Mouse (Mus musculus) lung, embryonic 15.5 days (tissue): ENCODE results near the gene Mog. TPM values are rescaled to one million over a fixed set of nuclear protein-coding genes. Genes with fewer than 3 reads are reported as not detected.

Experiments used
- ATAC-seq: fragments of 200-750 bp; cut with Nextera tagmentation; 2 replicates; pipeline ENCODE4 v1.8.0; 2017; ENCODE audit warnings: moderate number of reproducible peaks, borderline replicate concordance; ENCODE audit not compliant: low FRiP score, low TSS enrichment; ENCODE audit errors: extremely low read depth
- H3K27ac ChIP-seq: fragments of 300-500 bp; sonication (generic); 2 replicates; pipeline ENCODE4 v1.5.1; 2015; ENCODE audit warnings: moderate library complexity, mild to moderate bottlenecking, inconsistent platforms
- H3K27me3 ChIP-seq: fragments of 300-500 bp; sonication (generic); 2 replicates; pipeline ENCODE4 v1.6.1; 2015; ENCODE audit warnings: inconsistent platforms
- H3K36me3 ChIP-seq: fragments of 300-500 bp; sonication (generic); 2 replicates; pipeline ENCODE4 v1.6.1; 2015; ENCODE audit warnings: inconsistent platforms
- H3K4me1 ChIP-seq: fragments of 300-500 bp; sonication (generic); 2 replicates; pipeline ENCODE4 v1.6.1; 2015; ENCODE audit warnings: inconsistent platforms
- H3K4me2 ChIP-seq: fragments of 300-500 bp; sonication (generic); 2 replicates; pipeline ENCODE4 v1.6.1; 2015; ENCODE audit warnings: inconsistent platforms, mild to moderate bottlenecking, moderate library complexity
- H3K4me3 ChIP-seq: fragments of 300-500 bp; sonication (generic); 2 replicates; pipeline ENCODE4 v1.5.1; 2015; ENCODE audit warnings: mild to moderate bottlenecking, inconsistent platforms
- H3K9ac ChIP-seq: fragments of 300-500 bp; sonication (generic); 2 replicates; pipeline ENCODE4 v1.6.1; 2015; ENCODE audit warnings: inconsistent platforms
- H3K9me3 ChIP-seq: fragments of 300-500 bp; sonication (generic); 2 replicates; pipeline ENCODE4 v1.6.1; 2016; ENCODE audit warnings: inconsistent platforms
- WGBS: fragments of 180-500 bp; shearing (Covaris S2); methylation state at CpG from one replicate; pipeline ENCODE4 v1.1.7; 2015; 5-methylcytosine and 5-hydroxymethylcytosine counted together
- polyA plus RNA-seq: library from polyadenylated mRNA; unstranded; fragments of >200 nt; fragmentation: Nextera tagmentation; extraction: Ambion mirVana; gene quantifications from 2 replicates; pipeline ENCODE4 v1.2.1, GENCODE M21; 2015

Mog gene
- polyA plus RNA-seq: 0.14 TPM in 1 of 2 replicates, not detected in the other

DNA sequence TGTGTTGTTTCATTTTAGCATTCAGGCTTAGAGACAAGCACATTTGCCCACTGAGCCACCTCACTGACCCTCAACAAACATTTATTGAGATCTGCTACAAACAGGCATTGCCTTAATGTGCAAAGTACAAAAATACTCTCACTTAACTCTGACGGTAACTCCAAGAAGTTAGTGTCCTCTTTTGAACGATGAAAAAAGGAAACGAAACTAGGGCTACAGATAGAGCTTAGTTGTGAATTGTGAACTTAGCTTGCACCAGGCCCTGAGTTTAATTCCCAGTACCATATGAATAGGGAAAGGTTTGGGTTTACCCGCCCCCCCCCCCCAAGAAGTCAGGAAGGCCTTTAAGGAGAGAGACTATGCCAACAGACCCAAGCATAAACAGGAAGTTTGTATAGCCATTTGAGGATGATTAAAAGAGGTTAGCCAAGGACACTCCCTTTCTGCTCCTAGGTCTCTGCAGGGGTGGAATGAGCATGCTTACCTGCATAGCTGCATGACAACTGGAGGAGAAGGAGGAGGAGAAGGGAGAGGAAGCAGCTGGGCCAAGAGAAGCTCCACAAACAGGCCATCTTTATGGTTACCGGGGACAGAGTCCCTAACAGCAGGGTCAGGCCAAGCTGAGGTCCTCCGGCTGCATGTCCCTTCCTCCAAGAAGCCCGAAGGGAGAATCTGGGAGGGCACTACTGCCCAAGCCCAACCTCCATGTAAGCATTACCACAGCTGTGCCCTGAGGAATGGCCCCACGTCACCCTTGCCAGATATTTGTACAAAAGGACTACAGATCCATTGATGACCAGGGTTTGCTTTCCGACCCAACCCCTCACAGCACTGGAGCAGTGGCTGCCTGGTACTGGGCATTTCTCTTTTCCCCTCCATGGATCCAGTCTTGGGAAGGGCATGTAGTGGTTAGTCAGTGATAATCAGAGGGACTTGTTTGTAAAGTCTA lies at the start of gene Mog:
TSS of gene Mog (minus strand) at position 771 of the 949 bp plus-strand sequence.
- Histone ChIP-seq H3K36me3 (no peaks in the 10 kb centered on the region), H3K27me3 (no peaks in the 10 kb centered on the region), H3K9me3 (no peaks in the 10 kb centered on the region), H3K27ac (no peak within 1 kb of the TSS), H3K9ac (no peak within 1 kb of the TSS), H3K4me3 (no peak within 1 kb of the TSS), H3K4me1 (peaks cover 2% of the 10 kb centered on the region; the same call in 1 of the 2 replicates), H3K4me2 (no peak within 1 kb of the TSS)
- WGBS: 71% methylated on average over 9 of the region's 9 CpGs
- ATAC-seq: no peak; the same call in 1 of the 2 replicates

DNA sequence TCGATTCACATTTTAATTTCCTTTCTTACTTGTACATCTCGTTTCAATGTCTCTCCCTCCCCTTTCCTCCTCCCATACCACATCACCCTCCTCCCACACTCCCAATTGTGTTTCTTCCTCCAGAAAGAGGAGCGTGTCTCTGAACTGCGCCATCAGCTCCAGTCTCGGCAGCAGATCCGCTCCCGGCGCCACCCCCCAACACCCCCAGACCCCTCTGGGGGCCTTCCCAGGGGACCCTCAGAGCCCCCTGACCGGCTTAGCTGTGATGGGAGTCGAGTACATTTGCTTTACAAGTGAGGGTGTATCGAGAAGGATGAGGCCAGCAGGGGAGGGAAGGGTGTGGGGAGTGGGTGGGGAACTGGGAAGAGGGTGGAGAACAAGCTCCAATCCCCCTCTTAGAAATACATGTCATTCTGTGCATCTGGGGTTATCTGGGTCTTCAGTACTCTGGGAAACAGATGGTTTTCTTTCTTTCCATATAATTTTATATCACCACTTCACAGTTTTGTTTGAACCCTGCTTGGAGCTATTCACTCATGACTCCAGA lies 49.6 kb upstream of the Mog start:
- ATAC-seq: no peak
- no peak overlapping the region for H3K4me2 ChIP-seq
- WGBS: 65% methylated on average over 11 of the region's 11 CpGs
- no peak overlapping the region for H3K4me3 ChIP-seq
- no peak overlapping the region for H3K27ac ChIP-seq
- H3K36me3 ChIP-seq: peaks cover 72% of the 10 kb centered on the region
- no peaks in the 10 kb centered on the region for H3K4me1 ChIP-seq
- no peaks in the 10 kb centered on the region for H3K9me3 ChIP-seq
- H3K9ac ChIP-seq: no peak overlapping the region
- H3K27me3 ChIP-seq: no peaks in the 10 kb centered on the region

DNA sequence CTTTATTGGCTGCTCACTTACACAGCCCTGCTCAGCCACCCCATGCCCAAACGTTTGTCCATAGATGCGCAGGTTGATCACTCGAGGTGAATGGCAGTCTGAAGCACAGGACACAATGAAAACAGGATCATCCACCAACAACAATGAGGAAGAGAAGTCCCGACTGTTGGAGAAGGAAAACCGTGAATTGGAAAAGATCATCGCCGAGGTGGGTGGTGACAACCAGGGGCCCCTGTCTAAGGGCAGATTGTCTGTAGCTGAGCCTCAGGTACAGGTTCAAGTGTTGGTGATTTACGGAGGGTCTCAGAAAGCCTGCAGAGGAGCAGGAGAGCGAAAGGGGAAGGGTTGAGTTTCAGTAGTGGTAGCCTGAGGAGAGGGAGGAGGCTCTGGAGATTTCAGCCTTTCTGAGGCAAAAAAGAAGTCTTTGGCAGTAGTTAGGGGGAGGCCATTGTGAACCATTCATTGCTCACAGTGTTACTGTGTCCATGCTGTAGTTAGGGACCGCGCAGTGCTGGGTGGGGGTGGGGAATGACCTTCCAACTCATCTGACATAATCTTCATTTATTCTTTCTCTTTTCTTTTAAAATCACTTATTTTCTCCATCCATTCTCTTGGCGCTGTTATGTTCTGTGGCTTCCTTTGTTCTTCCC lies 49.0 kb upstream of the Mog start:
- H3K4me1 ChIP-seq: no peaks in the 10 kb centered on the region
- no peaks in the 10 kb centered on the region for H3K9me3 ChIP-seq
- no peak overlapping the region for H3K4me3 ChIP-seq
- peaks cover 78% of the 10 kb centered on the region for H3K36me3 ChIP-seq
- no peak overlapping the region for H3K9ac ChIP-seq
- WGBS: 88% methylated on average over 12 of the region's 12 CpGs
- no peaks in the 10 kb centered on the region for H3K27me3 ChIP-seq
- ATAC-seq: no peak
- H3K27ac ChIP-seq: no peak overlapping the region
- H3K4me2 ChIP-seq: no peak overlapping the region

DNA sequence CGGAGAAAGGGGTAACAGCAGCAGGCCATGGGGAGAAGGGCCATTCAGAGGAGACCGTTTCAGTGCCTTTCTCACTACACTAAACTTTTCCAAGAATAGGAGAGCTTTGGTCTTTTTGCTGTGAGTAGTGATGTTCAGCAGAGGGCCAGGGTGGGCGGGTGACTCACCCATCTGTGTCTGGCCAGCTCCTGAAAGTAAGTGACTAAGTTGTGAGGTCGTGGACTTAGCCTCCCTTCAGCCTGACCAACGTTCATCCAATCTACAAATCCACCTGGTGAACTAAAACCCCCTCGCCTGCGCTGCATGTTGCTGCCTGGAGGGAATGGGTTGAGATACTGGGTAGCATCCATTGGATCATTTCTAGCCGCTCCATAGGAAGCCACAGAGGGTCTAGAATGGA lies 46.9 kb upstream of the Mog start:
- no peaks in the 10 kb centered on the region for H3K9me3 ChIP-seq
- no peak overlapping the region for H3K4me3 ChIP-seq
- H3K36me3 ChIP-seq: peaks cover 81% of the 10 kb centered on the region
- no peak for ATAC-seq
- no peak overlapping the region for H3K27ac ChIP-seq
- H3K9ac ChIP-seq: no peak overlapping the region
- H3K4me1 ChIP-seq: no peaks in the 10 kb centered on the region
- H3K4me2 ChIP-seq: no peak overlapping the region
- WGBS: 90% methylated on average over 8 of the region's 8 CpGs
- H3K27me3 ChIP-seq: no peaks in the 10 kb centered on the region

DNA sequence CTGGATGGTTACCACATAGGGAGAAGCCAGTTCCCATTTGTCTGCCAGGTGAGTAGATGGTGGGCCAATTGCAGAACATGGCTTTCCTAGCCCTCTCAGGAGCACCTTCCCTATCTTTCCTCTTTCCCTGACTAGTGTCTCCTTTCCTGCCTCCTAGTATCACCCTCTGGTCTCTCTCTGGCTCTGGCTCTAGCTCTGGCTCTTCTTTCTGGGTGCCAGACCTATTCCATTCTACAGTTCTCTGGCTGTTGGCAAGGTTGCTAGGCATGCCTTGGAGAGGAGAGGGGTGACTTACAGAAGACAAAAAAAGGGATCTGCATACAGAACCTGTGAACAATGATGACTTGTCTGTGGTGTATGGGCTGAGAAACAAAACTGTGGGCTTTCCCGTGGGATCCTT lies 44.7 kb upstream of the Mog start:
- no peak overlapping the region for H3K27ac ChIP-seq
- whole genome bisulfite sequencing: 85% methylated on average over 1 of the region's 1 CpGs
- no peaks in the 10 kb centered on the region for H3K4me1 ChIP-seq
- H3K9me3 ChIP-seq: no peaks in the 10 kb centered on the region
- H3K4me2 ChIP-seq: no peak overlapping the region
- no peak for ATAC-seq
- H3K9ac ChIP-seq: no peak overlapping the region
- H3K4me3 ChIP-seq: no peak overlapping the region
- H3K27me3 ChIP-seq: no peaks in the 10 kb centered on the region
- H3K36me3 ChIP-seq: peaks cover 88% of the 10 kb centered on the region

DNA sequence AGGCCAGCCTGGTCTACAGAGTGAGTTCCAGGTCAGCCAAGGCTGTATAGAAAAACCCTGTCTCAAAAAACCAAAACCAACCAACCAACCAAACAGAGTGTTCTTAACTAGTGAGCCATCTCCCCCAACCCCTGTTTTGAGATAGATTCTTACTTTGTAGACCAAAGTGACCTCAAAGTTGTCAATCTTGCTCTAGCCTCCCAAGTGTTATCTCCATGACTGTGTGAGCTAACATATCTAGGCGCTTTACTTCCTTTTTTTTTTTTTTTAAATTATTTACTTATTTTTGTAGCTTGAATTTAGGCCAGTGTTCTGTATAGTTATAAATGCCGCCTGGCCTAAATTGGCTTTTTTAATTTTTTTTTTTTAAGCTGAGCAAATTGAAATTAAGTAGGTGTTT lies 42.8 kb upstream of the Mog start:
- H3K9me3 ChIP-seq: no peaks in the 10 kb centered on the region
- H3K27ac ChIP-seq: no peak overlapping the region
- no peaks in the 10 kb centered on the region for H3K27me3 ChIP-seq
- 95% methylated on average over 2 of the region's 2 CpGs for WGBS
- no peak for ATAC-seq
- H3K4me2 ChIP-seq: no peak overlapping the region
- H3K36me3 ChIP-seq: peaks cover 88% of the 10 kb centered on the region
- H3K9ac ChIP-seq: no peak overlapping the region
- no peaks in the 10 kb centered on the region for H3K4me1 ChIP-seq
- no peak overlapping the region for H3K4me3 ChIP-seq

DNA sequence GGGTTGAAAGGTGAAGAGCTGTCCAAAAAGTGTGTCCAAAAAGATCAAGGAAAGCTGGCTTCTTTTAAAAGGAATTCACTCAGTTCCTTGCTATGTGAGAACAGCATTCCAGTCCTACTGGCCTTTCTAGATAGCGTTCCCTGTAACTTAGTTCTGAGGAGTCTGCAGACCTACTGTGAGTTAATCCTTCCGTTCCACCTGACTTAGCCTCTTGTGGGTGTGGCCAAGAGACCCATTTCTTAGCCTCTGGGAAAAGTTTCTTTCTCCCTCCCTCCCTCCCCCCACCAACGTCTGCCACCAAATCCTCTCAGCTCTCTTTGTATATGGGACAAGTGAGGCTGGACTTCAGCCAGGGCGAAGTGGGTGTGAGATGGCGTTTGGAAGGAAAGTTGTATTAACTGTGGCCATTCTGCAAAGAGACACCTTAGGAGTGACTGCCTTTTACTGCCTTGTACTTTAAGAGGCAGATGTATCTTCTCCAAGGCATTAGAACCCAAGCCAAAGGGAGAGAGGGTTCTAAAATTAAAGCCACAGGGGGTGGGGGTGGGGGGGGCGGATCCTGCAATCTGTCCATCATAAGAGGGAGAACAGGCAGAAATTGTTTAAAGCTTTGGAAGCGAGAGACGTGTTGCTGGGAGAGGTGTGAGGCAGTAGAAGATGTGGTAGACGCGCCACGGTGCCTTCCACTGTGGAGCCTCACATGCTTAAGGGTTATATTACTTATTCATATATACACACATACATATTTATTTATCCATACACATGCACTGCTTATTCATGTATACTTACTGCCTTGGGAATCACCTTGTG lies 40.7 kb upstream of the Mog start:
- Histone ChIP-seq H3K4me1 (no peaks in the 10 kb centered on the region), H3K4me2 (no peak overlapping the region), H3K27me3 (no peaks in the 10 kb centered on the region), H3K36me3 (peaks cover 78% of the 10 kb centered on the region), H3K9ac (no peak overlapping the region), H3K9me3 (no peaks in the 10 kb centered on the region), H3K4me3 (no peak overlapping the region), H3K27ac (no peak overlapping the region)
- 69% methylated on average over 11 of the region's 11 CpGs for WGBS
- ATAC-seq: no peak

DNA sequence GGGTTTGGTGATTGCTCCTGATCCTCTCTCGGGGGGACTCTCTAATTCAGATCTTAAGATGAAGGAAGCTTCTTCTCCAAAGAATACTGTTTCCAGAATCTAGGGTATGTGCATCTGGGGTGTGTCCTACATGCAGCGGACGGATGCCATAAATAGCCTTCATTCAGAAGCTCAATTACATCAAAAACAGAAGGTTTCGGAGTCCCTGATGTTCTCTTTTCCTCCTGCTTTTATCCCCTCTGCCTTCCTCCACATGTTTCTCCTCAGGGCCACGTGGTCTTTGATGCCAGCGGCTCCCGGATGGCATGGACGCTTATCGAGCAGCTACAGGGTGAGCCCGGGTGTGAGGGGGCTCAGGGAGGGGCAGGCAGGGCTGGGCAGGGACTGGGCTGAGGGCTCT lies 39.9 kb upstream of the Mog start:
- Histone ChIP-seq H3K27me3 (no peaks in the 10 kb centered on the region), H3K36me3 (peaks cover 77% of the 10 kb centered on the region), H3K27ac (no peak overlapping the region), H3K4me1 (no peaks in the 10 kb centered on the region), H3K4me2 (no peak overlapping the region), H3K9ac (no peak overlapping the region), H3K4me3 (no peak overlapping the region), H3K9me3 (no peaks in the 10 kb centered on the region)
- no peak for ATAC-seq
- 78% methylated on average over 10 of the region's 10 CpGs for WGBS

DNA sequence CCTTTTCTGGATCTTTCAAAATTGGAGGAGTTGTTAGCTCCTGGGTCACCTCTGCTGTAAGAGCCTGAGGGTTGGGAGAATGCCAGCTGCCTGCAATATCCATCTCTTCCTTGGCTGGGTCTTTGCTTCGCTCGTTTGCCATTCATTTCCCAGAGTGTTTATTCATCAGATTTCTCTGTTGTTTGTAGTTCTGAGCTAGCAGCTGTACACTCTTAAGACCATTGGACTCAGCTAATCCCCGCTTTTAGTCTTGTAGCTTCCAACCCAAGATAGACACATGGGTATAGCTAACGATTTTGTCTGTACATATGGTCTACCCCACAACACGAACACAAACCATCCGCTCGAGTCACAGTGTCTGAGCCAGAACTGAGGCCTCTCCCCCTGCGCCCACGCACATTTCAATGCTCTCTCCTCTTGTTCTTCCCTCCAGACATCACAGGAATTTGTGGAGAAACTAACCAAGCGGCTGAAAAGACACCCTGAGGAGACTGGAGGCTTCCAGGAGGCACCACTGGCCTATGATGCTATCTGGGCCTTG lies 39.0 kb upstream of the Mog start:
- 82% methylated on average over 10 of the region's 10 CpGs for WGBS
- H3K4me3 ChIP-seq: no peak overlapping the region
- no peaks in the 10 kb centered on the region for H3K27me3 ChIP-seq
- H3K27ac ChIP-seq: no peak overlapping the region
- no peak for ATAC-seq
- no peak overlapping the region for H3K4me2 ChIP-seq
- no peaks in the 10 kb centered on the region for H3K4me1 ChIP-seq
- H3K9ac ChIP-seq: no peak overlapping the region
- H3K36me3 ChIP-seq: peaks cover 71% of the 10 kb centered on the region
- H3K9me3 ChIP-seq: no peaks in the 10 kb centered on the region

DNA sequence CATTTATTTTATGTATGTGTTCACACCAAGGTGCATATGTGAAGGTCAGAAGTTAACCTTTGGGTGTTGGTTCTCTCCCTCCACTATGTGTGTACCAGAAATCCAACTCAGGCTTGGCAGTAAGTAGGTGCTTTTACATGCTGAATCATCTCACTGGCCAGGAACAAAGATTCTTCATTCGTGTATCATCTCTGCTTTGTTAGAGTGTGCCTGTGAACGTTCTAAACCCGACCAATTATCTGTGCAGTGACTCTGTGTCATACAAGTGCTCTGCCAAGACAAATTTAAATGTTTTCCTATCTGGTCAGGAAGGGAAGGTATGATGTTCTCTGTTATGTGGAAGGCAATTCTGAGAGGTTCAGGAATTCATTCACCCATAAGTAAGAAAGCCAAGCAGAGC lies 38.2 kb upstream of the Mog start:
- Histone ChIP-seq H3K9ac (no peak overlapping the region), H3K4me3 (no peak overlapping the region), H3K9me3 (no peaks in the 10 kb centered on the region), H3K27me3 (no peaks in the 10 kb centered on the region), H3K27ac (no peak overlapping the region), H3K4me2 (no peak overlapping the region), H3K36me3 (peaks cover 70% of the 10 kb centered on the region), H3K4me1 (no peaks in the 10 kb centered on the region)
- WGBS: 81% methylated on average over 3 of the region's 3 CpGs
- ATAC-seq: no peak

DNA sequence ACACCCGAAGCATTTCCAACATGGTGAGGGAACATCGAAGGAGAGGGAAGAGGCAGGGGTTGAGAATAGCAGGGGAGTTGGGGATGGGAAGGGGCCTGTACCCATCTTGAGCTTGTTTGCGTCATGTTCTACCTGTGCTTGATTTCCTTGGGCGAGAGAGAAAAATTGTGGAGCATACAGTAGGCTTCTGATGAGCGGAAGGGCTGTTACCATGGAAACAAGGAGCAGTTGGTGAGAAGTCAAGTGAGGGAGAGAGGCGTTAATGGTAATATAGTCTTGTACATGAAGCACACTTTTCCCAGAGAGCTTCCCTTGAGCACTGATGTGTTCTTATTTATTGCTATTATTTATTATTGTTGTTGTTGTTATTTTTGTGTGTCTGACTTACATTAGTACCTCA lies 33.8 kb upstream of the Mog start:
- H3K27ac ChIP-seq: no peak overlapping the region
- H3K4me1 ChIP-seq: no peaks in the 10 kb centered on the region
- H3K27me3 ChIP-seq: no peaks in the 10 kb centered on the region
- H3K4me3 ChIP-seq: no peak overlapping the region
- no peak overlapping the region for H3K9ac ChIP-seq
- H3K36me3 ChIP-seq: peaks cover 53% of the 10 kb centered on the region
- H3K9me3 ChIP-seq: no peaks in the 10 kb centered on the region
- H3K4me2 ChIP-seq: no peak overlapping the region
- WGBS: 81% methylated on average over 6 of the region's 6 CpGs
- ATAC-seq: no peak
